In the genomic region with DNA sequence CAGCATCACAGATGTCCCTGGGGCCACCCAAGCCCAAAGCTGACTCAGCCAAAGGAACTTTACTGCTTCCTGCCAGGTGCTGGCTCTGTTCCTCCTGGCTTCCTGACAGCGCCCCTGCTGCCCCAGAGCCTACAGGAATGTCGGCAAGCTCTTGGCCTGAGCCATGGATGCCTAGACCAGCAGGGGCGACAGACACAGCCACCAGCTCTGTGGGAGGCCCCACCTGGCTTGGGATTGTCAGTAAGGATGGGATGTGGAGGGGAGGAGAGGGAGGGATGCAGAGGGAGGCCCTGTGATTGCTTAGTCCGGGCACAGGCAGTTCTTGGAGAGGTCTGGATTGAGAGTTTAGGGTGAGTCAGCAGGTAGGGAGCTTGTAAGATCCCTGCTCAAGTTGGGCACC, we compare ENCODE assay signal across 9 mouse cellular contexts. TPM values are rescaled to one million over a fixed set of nuclear protein-coding genes. Genes with fewer than 3 reads are reported as not detected.
A peak's percentile ranks its signal among the peaks of the same experiment; 100 is the strongest.
DNase-seq lines count a peak whose midpoint lies in the region; ATAC-seq and TF ChIP-seq lines count a peak whose summit lies in the region.
"Had no signal": no experiment of that assay in that cellular context is flagged by ENCODE, and none has a peak within 500 bp of the region (broad histone marks: within the 10 kb centered on the region; RNA-seq: fewer than 3 reads in every experiment).

No protein-coding gene starts in this region.

- peak; percentile 67 for DNase-seq in gastrocnemius, adult 2 months
- DNase-seq in gastrocnemius, adult 18-20 months (ENCODE audit: low spot score), result no peak
- DNase-seq in 3134 (ENCODE audit: extremely low read depth, insufficient read length, low spot score), result peak; percentile 95
- peak; percentile 92 for DNase-seq in cerebellum, adult 11 months
- DNase-seq in midbrain, embryonic 14.5 days, result no peak
- DNase-seq in spleen, adult 12 weeks (ENCODE audit: low spot score), result no peak
- DNase-seq in layer of hippocampus, adult 8-10 months (ENCODE audit: low spot score in 2 of 2), result no peak

- intact Hi-C loops in gastrocnemius, adult 2 months (cut with DNase I), result no loop called here

- peak overlapping the region; percentile 61 for H3K4me3 ChIP-seq in gastrocnemius, adult 2 months
- H3K4me3 ChIP-seq in heart, embryonic 15.5 days, result no peak overlapping the region
- no peak overlapping the region for H3K4me3 ChIP-seq in midbrain, embryonic 14.5 days (replicated peaks; ENCODE audit: low read depth, low read length)
- H3K4me3 ChIP-seq: midbrain, embryonic 12.5 days had no signal

- no peak for TF ChIP-seq CTCF in gastrocnemius, adult 2 months (IDR thresholded peaks at IDR 0.05)

- no peaks in the 10 kb centered on the region for H3K9me3 ChIP-seq in heart, embryonic 15.5 days (replicated peaks)
- no peaks in the 10 kb centered on the region for H3K9me3 ChIP-seq in midbrain, embryonic 14.5 days (ENCODE audit: control insufficient read depth, low read length)
- H3K9me3 ChIP-seq: midbrain, embryonic 12.5 days had no signal

- 3% methylated on average over 4 of the region's 4 CpGs for WGBS in heart, embryonic 15.5 days
- 12% methylated on average over 4 of the region's 4 CpGs for WGBS in midbrain, embryonic 14.5 days

- peak overlapping the region; percentile 74 for H3K27ac ChIP-seq in gastrocnemius, adult 2 months
- H3K27ac ChIP-seq in heart, embryonic 15.5 days, result 0 out of 2 replicates have a peak overlapping the region, but pooled peaks have one; percentile 13
- no peak overlapping the region for H3K27ac ChIP-seq in midbrain, embryonic 14.5 days (replicated peaks; ENCODE audit: low read depth, low read length)
- H3K27ac ChIP-seq: midbrain, embryonic 12.5 days had no signal

- ATAC-seq in heart, embryonic 15.5 days (replicated peaks; ENCODE audit: insufficient number of reproducible peaks, insufficient read depth, low FRiP score, low read depth), result no peak
- ATAC-seq in midbrain, embryonic 14.5 days (ENCODE audit: low FRiP score, low TSS enrichment), result 0 out of 2 replicates have a peak, but pooled peaks have one; percentile 12

- H3K4me1 ChIP-seq in heart, embryonic 15.5 days (replicated peaks), result peaks cover 17% of the 10 kb centered on the region
- H3K4me1 ChIP-seq in midbrain, embryonic 14.5 days (ENCODE audit: control insufficient read depth, insufficient read depth, low read length), result no peaks in the 10 kb centered on the region

- H3K4me2 ChIP-seq in heart, embryonic 15.5 days, result no peak overlapping the region
- no peak overlapping the region for H3K4me2 ChIP-seq in midbrain, embryonic 14.5 days (ENCODE audit: low read length)
- H3K4me2 ChIP-seq: midbrain, embryonic 12.5 days had no signal

- H3K36me3 ChIP-seq in heart, embryonic 15.5 days, result no peaks in the 10 kb centered on the region
- H3K36me3 ChIP-seq in midbrain, embryonic 14.5 days (ENCODE audit: control insufficient read depth, insufficient read depth, low read length), result no peaks in the 10 kb centered on the region
- H3K36me3 ChIP-seq: midbrain, embryonic 12.5 days had no signal

- H3K9ac ChIP-seq in heart, embryonic 15.5 days, result no peak overlapping the region
- H3K9ac ChIP-seq in midbrain, embryonic 14.5 days (replicated peaks; ENCODE audit: low read length), result no peak overlapping the region
- H3K9ac ChIP-seq: midbrain, embryonic 12.5 days had no signal

- peaks cover 3% of the 10 kb centered on the region; the same call in 1 of the 2 replicates for H3K27me3 ChIP-seq in heart, embryonic 15.5 days
- no peaks in the 10 kb centered on the region for H3K27me3 ChIP-seq in midbrain, embryonic 14.5 days (ENCODE audit: control insufficient read depth, insufficient read depth, low read length)
- H3K27me3 ChIP-seq: midbrain, embryonic 12.5 days had no signal

RNA-seq across cellular contexts. Expression of gene Ccdc124, which starts 6.4 kb away (rescaled TPM):
- 10 to 100 TPM; 65.6 to 73.1 TPM for total RNA-seq in gastrocnemius, adult 2 months (2021)
- 10 to 100 TPM; 72.6 to 76.5 TPM for total RNA-seq in gastrocnemius, adult 18-20 months (2021)
- polyA plus RNA-seq in heart, embryonic 15.5 days (2015; fragmentation: Nextera tagmentation; extraction: Ambion mirVana), result 79.7 and 84.1 TPM in 2 replicates
- 149 and 178 TPM in 2 replicates for polyA plus RNA-seq in midbrain, embryonic 14.5 days (2014; fragmentation: Nextera tagmentation; extraction: Ambion mirVana)
- total RNA-seq in layer of hippocampus, adult 8-10 months (2022), result 10 to 100 TPM; 69.8 to 87.9 (median 78.7) TPM

RNA-seq across cellular contexts. Expression of gene Slc5a5, which starts 12.4 kb away (rescaled TPM):
- total RNA-seq in gastrocnemius, adult 2 months (2021), result not detected
- under 1 TPM in 1 of 2 experiments, not detected in 1; 0.07 TPM for total RNA-seq in gastrocnemius, adult 18-20 months (2021)
- 0.09 and 0.36 TPM in 2 replicates for polyA plus RNA-seq in heart, embryonic 15.5 days (2015; fragmentation: Nextera tagmentation; extraction: Ambion mirVana)
- 0.40 and 0.96 TPM in 2 replicates for polyA plus RNA-seq in midbrain, embryonic 14.5 days (2014; fragmentation: Nextera tagmentation; extraction: Ambion mirVana)
- total RNA-seq in layer of hippocampus, adult 8-10 months (2022), result 10 to 100 TPM; 10.5 to 12.3 (median 11.0) TPM

RNA-seq across cellular contexts. Expression of gene Kcnn1, which starts 17.1 kb away (rescaled TPM):
- 10 to 100 TPM; 18.1 to 21.5 TPM for total RNA-seq in gastrocnemius, adult 2 months (2021)
- total RNA-seq in gastrocnemius, adult 18-20 months (2021), result 10 to 100 TPM; 18.2 to 21.1 TPM
- 2.8 and 3.8 TPM in 2 replicates for polyA plus RNA-seq in heart, embryonic 15.5 days (2015; fragmentation: Nextera tagmentation; extraction: Ambion mirVana)
- 13.3 and 16.0 TPM in 2 replicates for polyA plus RNA-seq in midbrain, embryonic 14.5 days (2014; fragmentation: Nextera tagmentation; extraction: Ambion mirVana)
- 10 to 100 TPM; 16.5 to 20.0 (median 16.6) TPM for total RNA-seq in layer of hippocampus, adult 8-10 months (2022)

RNA-seq across cellular contexts. Expression of gene Rpl18a, which starts 17.1 kb away (rescaled TPM):
- total RNA-seq in gastrocnemius, adult 2 months (2021), result 1,000 to 10,000 TPM in 1 of 2 experiments, 100 to 1,000 TPM in 1; 932 to 1,039 TPM
- 1,000 to 10,000 TPM; 1,014 to 1,053 TPM for total RNA-seq in gastrocnemius, adult 18-20 months (2021)
- 2,542 and 2,612 TPM in 2 replicates for polyA plus RNA-seq in heart, embryonic 15.5 days (2015; fragmentation: Nextera tagmentation; extraction: Ambion mirVana)
- polyA plus RNA-seq in midbrain, embryonic 14.5 days (2014; fragmentation: Nextera tagmentation; extraction: Ambion mirVana), result 2,701 and 2,857 TPM in 2 replicates
- total RNA-seq in layer of hippocampus, adult 8-10 months (2022), result 100 to 1,000 TPM; 619 to 893 (median 714) TPM

RNA-seq across cellular contexts. Expression of gene Map1s, which starts 25.6 kb away (rescaled TPM):
- 10 to 100 TPM; 10.6 to 11.2 TPM for total RNA-seq in gastrocnemius, adult 2 months (2021)
- total RNA-seq in gastrocnemius, adult 18-20 months (2021), result 10 to 100 TPM in 1 of 2 experiments, 1 to 10 TPM in 1; 9.4 to 13.7 TPM
- polyA plus RNA-seq in heart, embryonic 15.5 days (2015; fragmentation: Nextera tagmentation; extraction: Ambion mirVana), result 30.3 and 41.6 TPM in 2 replicates
- 46.5 and 54.0 TPM in 2 replicates for polyA plus RNA-seq in midbrain, embryonic 14.5 days (2014; fragmentation: Nextera tagmentation; extraction: Ambion mirVana)
- total RNA-seq in layer of hippocampus, adult 8-10 months (2022), result 10 to 100 TPM; 85.7 to 93.1 (median 88.8) TPM

Comparison
In these comparisons a context has a peak if more than half of its experiments do, and no peak if none do; other contexts are left out.
1. DNase-seq: peak in gastrocnemius, adult 2 months (single experiment), 3134 (single experiment) and cerebellum, adult 11 months (single experiment); none in gastrocnemius, adult 18-20 months (single experiment), midbrain, embryonic 14.5 days (single experiment), spleen, adult 12 weeks (single experiment) and layer of hippocampus, adult 8-10 months (0 of 2).
2. RNA of gene Slc5a5, which starts 12.4 kb away (total RNA-seq): 10.5 to 12.3 TPM in layer of hippocampus, adult 8-10 months; 0.07 TPM in gastrocnemius, adult 18-20 months and not detected in gastrocnemius, adult 2 months; every median in the first group is over 10 times any median in the second.